Mouse (Mus musculus) CH12.LX (cell line): Measurements from ENCODE around the gene Myrf. TPM values are rescaled to one million over a fixed set of nuclear protein-coding genes. Genes with fewer than 3 reads are reported as not detected.

ENCODE experiments used
- DNase-seq: peaks from one replicate; pipeline ENCODE4 v3.0.0-alpha.2; 2013; ENCODE audit errors: extremely low read depth
- H3K27ac ChIP-seq: 2 replicates; pipeline ENCODE4 v1.5.1; 2012; ENCODE audit warnings: low read depth, mild to moderate bottlenecking, control low read depth, moderate library complexity; ENCODE audit not compliant: insufficient read depth
- H3K27me3 ChIP-seq: replicated peaks from 2 replicates; pipeline ENCODE3; 2012; ENCODE audit warnings: inconsistent platforms
- H3K36me3 ChIP-seq, 2 experiments: replicated peaks in 1 of 2; 2 replicates each; pipeline versions ENCODE3 to v1.6.1; 2012; ENCODE audit warnings: inconsistent platforms in 1 of 2, low read length in 1 of 2, mild to moderate bottlenecking in 1 of 2, mixed read lengths in 1 of 2, moderate library complexity in 1 of 2; ENCODE audit not compliant: control insufficient read depth in 1 of 2, insufficient read depth in 1 of 2
- H3K4me1 ChIP-seq, 2 experiments: 2 replicates each; pipeline ENCODE4 v1.6.1; 2012; ENCODE audit warnings: inconsistent platforms in 1 of 2, moderate library complexity in 1 of 2; ENCODE audit not compliant: insufficient read depth in 2 of 2, control insufficient read depth in 1 of 2
- H3K4me2 ChIP-seq: 2 replicates; pipeline ENCODE4 v1.6.1; 2012; ENCODE audit warnings: low read depth, mild to moderate bottlenecking, control low read depth; ENCODE audit not compliant: poor library complexity, insufficient read depth, severe bottlenecking
- H3K4me3 ChIP-seq, 3 experiments: fragments of 150-350 bp in 1 of 3; sonication (generic) in 1 of 3; replicated peaks in 1 of 3; 2 replicates each; pipeline versions ENCODE3 to v1.5.1; 2011 to 2012; ENCODE audit warnings: low read depth in 2 of 3, low read length in 2 of 3, mild to moderate bottlenecking in 2 of 3, moderate library complexity in 2 of 3, control low read depth in 1 of 3, improper control_type of control experiment in 1 of 3, inconsistent platforms in 1 of 3, mixed read lengths in 1 of 3; ENCODE audit not compliant: poor library complexity in 1 of 3
- H3K79me2 ChIP-seq: replicated peaks from 2 replicates; pipeline ENCODE4 v1.6.1; 2012; ENCODE audit warnings: mild to moderate bottlenecking, moderate library complexity; ENCODE audit not compliant: control insufficient read depth, poor library complexity, insufficient read depth, severe bottlenecking; ENCODE audit errors: extremely low read depth
- H3K9ac ChIP-seq: 2 replicates; pipeline ENCODE4 v1.6.1; 2012; ENCODE audit warnings: low read depth, mild to moderate bottlenecking, control low read depth, moderate library complexity; ENCODE audit not compliant: insufficient read depth
- H3K9me3 ChIP-seq: replicated peaks from 2 replicates; pipeline ENCODE3; 2012; ENCODE audit warnings: low read length, inconsistent platforms, mixed read lengths
- CHD1 ChIP-seq: IDR thresholded peaks from 2 replicates; pipeline ENCODE4 v1.6.1; 2012; ENCODE audit warnings: low read depth, low read length, improper control_type of control experiment, inconsistent platforms
- CHD2 ChIP-seq: IDR thresholded peaks from 2 replicates; pipeline ENCODE4 v1.6.1; 2011; ENCODE audit warnings: low read length, improper control_type of control experiment
- CTCF ChIP-seq, 2 experiments: IDR thresholded peaks in 1 of 2; conservative IDR thresholded peaks in 1 of 2; 2 replicates each; pipeline ENCODE4 v1.5.1; 2011 to 2012; ENCODE audit warnings: low read depth in 2 of 2, low read length in 2 of 2, improper control_type of control experiment in 1 of 2, inconsistent platforms in 1 of 2, mild to moderate bottlenecking in 1 of 2, moderate library complexity in 1 of 2
- HCFC1 ChIP-seq: IDR thresholded peaks from 2 replicates; pipeline ENCODE4 v1.6.1; 2012; ENCODE audit warnings: low read depth, mild to moderate bottlenecking, inconsistent platforms, low read length, improper control_type of control experiment
- JUND ChIP-seq: conservative IDR thresholded peaks from 2 replicates; pipeline ENCODE4 v1.6.1; 2011; ENCODE audit warnings: low read depth, low read length, improper control_type of control experiment
- KAT2A ChIP-seq: IDR thresholded peaks from 2 replicates; pipeline ENCODE4 v1.6.1; 2012; ENCODE audit warnings: low read length, improper control_type of control experiment, inconsistent platforms; ENCODE audit not compliant: insufficient replicate concordance
- MEF2A ChIP-seq: IDR thresholded peaks from 2 replicates; pipeline ENCODE4 v1.6.1; 2014; ENCODE audit warnings: low read depth, mild to moderate bottlenecking, inconsistent platforms, low read length, improper control_type of control experiment, borderline replicate concordance
- MYC ChIP-seq: IDR thresholded peaks from 2 replicates; pipeline ENCODE4 v1.6.1; 2011; ENCODE audit warnings: low read depth, mild to moderate bottlenecking, improper control_type of control experiment, low read length
- NELFE ChIP-seq: IDR thresholded peaks from 2 replicates; pipeline ENCODE4 v1.6.1; 2011; ENCODE audit warnings: low read depth, low read length, improper control_type of control experiment
- POLR2A ChIP-seq: IDR thresholded peaks from 2 replicates; pipeline ENCODE4 v1.6.1; 2011; ENCODE audit warnings: low read depth, mild to moderate bottlenecking, improper control_type of control experiment, low read length
- POLR2AphosphoS2 ChIP-seq: IDR thresholded peaks from 2 replicates; pipeline ENCODE4 v1.6.1; 2011; ENCODE audit warnings: low read depth, low read length, improper control_type of control experiment
- RAD21 ChIP-seq: IDR thresholded peaks from 2 replicates; pipeline ENCODE4 v1.6.1; 2011; ENCODE audit warnings: low read depth, mild to moderate bottlenecking, low read length, improper control_type of control experiment, moderate library complexity
- RCOR1 ChIP-seq: conservative IDR thresholded peaks from 2 replicates; pipeline ENCODE4 v1.6.1; 2012; ENCODE audit warnings: low read depth, mild to moderate bottlenecking, inconsistent platforms, low read length, improper control_type of control experiment
- SMC3 ChIP-seq: IDR thresholded peaks from 2 replicates; pipeline ENCODE4 v1.6.1; 2011; ENCODE audit warnings: low read depth, low read length, improper control_type of control experiment
- TCF12 ChIP-seq: IDR thresholded peaks from 2 replicates; pipeline ENCODE4 v1.6.1; 2014; ENCODE audit warnings: low read depth, mild to moderate bottlenecking, inconsistent platforms, low read length, improper control_type of control experiment
- UBTF ChIP-seq: IDR thresholded peaks from 2 replicates; pipeline ENCODE4 v1.6.1; 2012; ENCODE audit warnings: low read depth, mild to moderate bottlenecking, inconsistent platforms, low read length, improper control_type of control experiment, moderate library complexity
- USF1 ChIP-seq: IDR thresholded peaks from 2 replicates; pipeline ENCODE4 v1.6.1; 2014; ENCODE audit warnings: low read depth, mild to moderate bottlenecking, inconsistent platforms, low read length, improper control_type of control experiment
- ZC3H11A ChIP-seq: IDR thresholded peaks from 2 replicates; pipeline ENCODE4 v1.6.1; 2012; ENCODE audit warnings: low read depth, mild to moderate bottlenecking, inconsistent platforms, low read length, improper control_type of control experiment
- ZKSCAN1 ChIP-seq: IDR thresholded peaks from 2 replicates; pipeline ENCODE4 v1.6.1; 2012; ENCODE audit warnings: low read depth, inconsistent platforms, low read length, improper control_type of control experiment, borderline replicate concordance
- ZMIZ1 ChIP-seq: IDR thresholded peaks from 2 replicates; pipeline ENCODE4 v1.6.1; 2012; ENCODE audit warnings: low read depth, mild to moderate bottlenecking, inconsistent platforms, low read length, improper control_type of control experiment
- dilution Hi-C: fragments of 300-500 bp; cut with MboI; formaldehyde crosslinking; loops from 2 replicates; pipeline ENCODE4 v1.14.3; 2020; ENCODE audit warnings: low sequenced_read_pairs; ENCODE audit not compliant: extremely low pct_unique_long_range_greater_than_20kb, extremely low pct_ligation_motif_present
- in situ Hi-C: fragments of 300-500 bp; cut with MboI; formaldehyde crosslinking; loops from 3 replicates; pipeline ENCODE4 v1.14.3; 2019; ENCODE audit warnings: low sequenced_read_pairs, low pct_ligation_motif_present, low pct_unique_long_range_greater_than_20kb, mixed read lengths
- polyA plus RNA-seq: library from polyadenylated mRNA; unstranded; fragments of >175 nt; gene quantifications from 2 replicates; pipeline ENCODE4 v1.2.1, GENCODE M21; 2012; ENCODE audit warnings: low read depth; ENCODE audit not compliant: insufficient read length
- total RNA-seq, 2 experiments: library from RNA; depleted of rRNA; stranded (reverse); fragments of 300-350 nt in 1 of 2; fragments of >200 nt in 1 of 2; gene quantifications; 2 replicates each; pipeline ENCODE4 v1.2.3; 2012 to 2014

Gene Myrf
- total and polyA plus RNA-seq, 3 experiments: 0.10 to 0.13 TPM; not detected in 1

DNA sequence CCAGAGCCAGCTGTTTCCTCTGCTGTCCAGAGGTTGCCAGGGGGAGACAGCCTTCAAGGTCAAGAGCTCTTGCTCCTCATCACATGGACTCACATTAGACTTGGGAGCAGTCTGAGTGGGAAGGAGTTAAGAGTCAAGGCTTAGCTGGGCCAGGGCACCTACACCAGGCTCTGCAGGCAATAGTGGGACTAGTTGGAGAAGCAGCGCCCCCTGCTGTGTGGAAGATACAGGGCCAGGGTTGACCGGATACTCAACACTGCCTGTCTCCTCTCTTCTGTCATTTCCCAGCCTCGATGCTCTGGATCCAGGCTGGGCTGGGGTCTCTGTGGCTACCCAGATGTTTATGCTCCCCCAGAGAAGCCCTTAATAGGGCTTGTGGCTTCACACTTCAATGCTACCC, 3.6 kb upstream of the Myrf start:
- H3K36me3 ChIP-seq: no peaks in the 10 kb centered on the region
- no peaks in the 10 kb centered on the region for H3K79me2 ChIP-seq
- in situ Hi-C loops: no loop called here
- no peak overlapping the region for H3K27ac ChIP-seq
- no peak overlapping the region for H3K9ac ChIP-seq
- 0 out of 2 replicates have a peak, but pooled peaks have one; percentile 13 for TF ChIP-seq NELFE
- TF ChIP-seq RAD21: peak; percentile 60
- peak; percentile 42 to 77 for TF ChIP-seq CTCF (conservative IDR thresholded peaks at IDR 0.05 in 1 of 2, IDR thresholded peaks at IDR 0.05 in 1 of 2; ENCODE audit: low read depth in 2 of 2, low read length in 2 of 2)
- TF ChIP-seq JUND: no peak
- peak; percentile 58 for TF ChIP-seq SMC3
- TF ChIP-seq, all 38 proteins: peak for 4
- peaks cover 11 to 24% of the 10 kb centered on the region in 2 experiments; a peak in 3 of 4 replicates for H3K4me1 ChIP-seq
- no peak overlapping the region for H3K4me2 ChIP-seq
- H3K4me3 ChIP-seq: no peak overlapping the region
- dilution Hi-C loops: no loop called here
- no peaks in the 10 kb centered on the region for H3K9me3 ChIP-seq
- DNase-seq: peak; percentile 66
- H3K27me3 ChIP-seq: peaks cover 59% of the 10 kb centered on the region

DNA sequence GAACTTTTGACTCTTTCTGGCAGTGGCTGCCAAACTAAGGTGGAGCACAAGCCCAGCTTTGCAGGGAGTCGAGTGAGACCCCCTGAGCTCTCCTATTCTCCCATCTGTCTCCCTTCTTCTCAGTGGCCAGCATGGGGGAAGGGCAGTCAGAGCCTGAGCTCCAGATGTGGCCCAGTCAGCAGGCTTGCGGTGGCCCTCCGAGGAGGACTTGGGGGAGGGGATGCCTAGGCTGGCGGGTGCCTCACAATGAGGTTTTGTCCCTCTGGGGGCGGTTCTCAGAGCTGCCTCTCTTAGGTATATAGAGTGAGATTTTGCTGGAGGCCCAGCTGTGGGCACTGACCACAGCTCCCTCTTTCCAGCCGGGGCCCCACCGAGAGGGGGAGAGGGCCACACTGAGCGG, 2.4 kb upstream of the Myrf start:
- Histone ChIP-seq H3K9ac (no peak overlapping the region), H3K4me2 (no peak overlapping the region), H3K9me3 (no peaks in the 10 kb centered on the region), H3K36me3 (no peaks in the 10 kb centered on the region), H3K27me3 (peaks cover 59% of the 10 kb centered on the region), H3K4me1 (peaks cover 8 to 20% of the 10 kb centered on the region in 2 experiments; a peak in 3 of 4 replicates), H3K27ac (no peak overlapping the region), H3K4me3 (no peak overlapping the region), H3K79me2 (no peaks in the 10 kb centered on the region)
- dilution Hi-C loops (no loop called here), in situ Hi-C loops (no loop called here)
- no peak for DNase-seq
- TF ChIP-seq USF1: no peak
- TF ChIP-seq ZMIZ1: no peak
- no peak for TF ChIP-seq SMC3
- TF ChIP-seq MYC: no peak
- TF ChIP-seq CHD1: no peak
- no peak for TF ChIP-seq TCF12
- no peak for TF ChIP-seq RAD21
- no peak for TF ChIP-seq ZC3H11A
- no peak for TF ChIP-seq ZKSCAN1
- no peak for TF ChIP-seq RCOR1
- no peak for TF ChIP-seq HCFC1
- TF ChIP-seq MEF2A: no peak
- TF ChIP-seq POLR2AphosphoS2: no peak
- TF ChIP-seq POLR2A: no peak
- TF ChIP-seq UBTF: no peak
- TF ChIP-seq KAT2A: no peak
- no peak for TF ChIP-seq NELFE
- TF ChIP-seq CHD2: no peak
